Mouse (Mus musculus) thymus, postnatal 25 days (tissue): Measurements from ENCODE around the gene Tmem132e.
A peak's percentile ranks its signal among the peaks of the same experiment; 100 is the strongest.

Source experiments
- DNase-seq: peaks from one replicate; pipeline ENCODE4 v3.0.0; 2022

The Tmem132e gene

GRCm38 (mm10) chr11:82388371-82389313 lies at the start of gene Tmem132e:
Tmem132e (plus strand) TSS chr11:82388900.
- no peak for DNase-seq

- no peak for DNase-seq
These were observed 48.7 kb upstream of the Tmem132e start for GRCm38 (mm10) chr11:82339921-82340401.

- DNase-seq, result no peak
These were observed 48.3 kb upstream of the Tmem132e start for GRCm38 (mm10) chr11:82340416-82340815.

GRCm38 (mm10) chr11:82340900-82341299 lies 47.8 kb upstream of the Tmem132e start:
- no peak for DNase-seq

- DNase-seq, result no peak
These were observed 37.7 kb upstream of the Tmem132e start for GRCm38 (mm10) chr11:82351039-82351438.

- no peak for DNase-seq
These were observed 18.5 kb upstream of the Tmem132e start for GRCm38 (mm10) chr11:82370151-82370550.

- no peak for DNase-seq
These were observed 17.1 kb upstream of the Tmem132e start for GRCm38 (mm10) chr11:82371577-82371976.

GRCm38 (mm10) chr11:82380606-82381202 lies 8.0 kb upstream of the Tmem132e start:
- no peak for DNase-seq

GRCm38 (mm10) chr11:82386970-82387540 lies 1.6 kb upstream of the Tmem132e start:
- no peak for DNase-seq

GRCm38 (mm10) chr11:82387711-82388341 lies 874 bp upstream of the Tmem132e start:
- DNase-seq, result no peak

- no peak for DNase-seq
These were observed 944 bp downstream of the Tmem132e start for GRCm38 (mm10) chr11:82389396-82390291.

GRCm38 (mm10) chr11:82392341-82392740 lies 3.6 kb downstream of the Tmem132e start:
- no peak for DNase-seq

- DNase-seq, result peak; percentile 23
These were observed 10.9 kb downstream of the Tmem132e start for GRCm38 (mm10) chr11:82399621-82400020.

GRCm38 (mm10) chr11:82405641-82406040 lies 16.9 kb downstream of the Tmem132e start:
- no peak for DNase-seq

- DNase-seq, result no peak
These were observed 17.9 kb downstream of the Tmem132e start for GRCm38 (mm10) chr11:82406358-82407221.

GRCm38 (mm10) chr11:82412496-82412895 lies 23.8 kb downstream of the Tmem132e start:
- DNase-seq, result no peak

- DNase-seq, result no peak
These were observed 29.8 kb downstream of the Tmem132e start for GRCm38 (mm10) chr11:82418337-82419041.

- DNase-seq, result no peak
These were observed 33.2 kb downstream of the Tmem132e start for GRCm38 (mm10) chr11:82421909-82422308.

- DNase-seq, result no peak
These were observed 34.8 kb downstream of the Tmem132e start for GRCm38 (mm10) chr11:82423521-82423920.

GRCm38 (mm10) chr11:82428801-82429200 lies 40.1 kb downstream of the Tmem132e start:
- no peak for DNase-seq
